Mouse (Mus musculus): ENCODE data around the gene Mgat4a. TPM values are rescaled to one million over a fixed set of nuclear protein-coding genes. Genes with fewer than 3 reads are reported as not detected.
"Not testable (repeated sequence)": the region's sequence is repeated elsewhere in the genome, so short reads cannot be mapped to it uniquely, and the experiment has no call there.

Gene Mgat4a
- polyA plus RNA-seq, 1 experiment = 16.8 TPM

DNA sequence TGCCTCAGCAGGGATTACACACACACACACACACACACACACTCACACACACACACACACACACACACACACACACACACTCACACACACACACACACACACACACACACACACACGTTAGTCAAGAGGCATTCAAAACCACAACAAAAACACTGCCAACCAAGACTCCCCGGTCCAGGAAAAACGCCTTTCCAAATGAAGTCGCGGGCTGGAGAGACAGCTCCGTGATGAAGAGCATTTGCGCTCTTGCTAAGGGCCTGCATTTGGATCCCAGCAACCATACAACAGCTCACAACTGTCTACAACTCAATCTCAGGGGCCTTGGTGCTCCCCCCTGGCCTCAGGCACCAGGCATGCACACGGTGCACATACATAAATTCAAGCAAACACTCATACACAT lies 10.8 kb downstream of the Mgat4a start:
- Histone ChIP-seq H3K27me3 (ENCODE audit: control insufficient read depth, insufficient read depth, low read length) (no peaks in the 10 kb centered on the region), H3K27ac (ENCODE audit: insufficient read depth, low read length) (no peak overlapping the region), H3K4me3 (replicated peaks; ENCODE audit: insufficient read depth, low read depth, low read length) (no peak overlapping the region), H3K4me1 (ENCODE audit: control insufficient read depth, insufficient read depth, low read length) (peaks cover 10% of the 10 kb centered on the region; the same call in 1 of the 2 replicates)
- WGBS = 52% methylated on average over 8 of the region's 8 CpGs
- DNase-seq = no peak
- TF ChIP-seq CTCF (IDR thresholded peaks at IDR 0.05; ENCODE audit: borderline replicate concordance, insufficient read depth, low read depth, low read length) (no peak), POLR2A (IDR thresholded peaks at IDR 0.05; ENCODE audit: borderline replicate concordance, insufficient read depth, low read length) (no peak)

DNA sequence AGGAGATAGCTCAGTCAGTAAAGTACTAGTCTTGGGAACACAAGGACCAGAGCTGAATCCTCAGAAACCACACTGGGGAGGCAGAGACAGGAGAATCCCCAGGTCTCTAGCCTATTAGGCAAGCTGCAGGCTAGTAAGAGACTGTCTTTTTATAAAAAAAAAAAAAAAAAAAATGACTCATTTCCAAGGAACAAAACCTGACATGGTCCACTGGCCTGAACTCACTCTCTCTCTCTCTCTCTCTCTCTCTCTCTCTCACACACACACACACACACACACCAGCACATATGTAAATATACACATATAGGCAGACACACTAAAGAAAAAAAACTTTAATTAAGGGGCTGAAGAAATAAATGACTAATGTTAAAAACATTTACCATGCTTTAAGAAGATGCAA lies 14.6 kb downstream of the Mgat4a start:
- H3K27ac ChIP-seq (ENCODE audit: insufficient read depth, low read length) = no peak overlapping the region
- no peak for DNase-seq
- no peaks in the 10 kb centered on the region for H3K4me1 ChIP-seq (ENCODE audit: control insufficient read depth, insufficient read depth, low read length)
- H3K4me3 ChIP-seq (replicated peaks; ENCODE audit: insufficient read depth, low read depth, low read length) = no peak overlapping the region
- no peaks in the 10 kb centered on the region for H3K27me3 ChIP-seq (ENCODE audit: control insufficient read depth, insufficient read depth, low read length)
- no peak for TF ChIP-seq CTCF (IDR thresholded peaks at IDR 0.05; ENCODE audit: borderline replicate concordance, insufficient read depth, low read depth, low read length)

DNA sequence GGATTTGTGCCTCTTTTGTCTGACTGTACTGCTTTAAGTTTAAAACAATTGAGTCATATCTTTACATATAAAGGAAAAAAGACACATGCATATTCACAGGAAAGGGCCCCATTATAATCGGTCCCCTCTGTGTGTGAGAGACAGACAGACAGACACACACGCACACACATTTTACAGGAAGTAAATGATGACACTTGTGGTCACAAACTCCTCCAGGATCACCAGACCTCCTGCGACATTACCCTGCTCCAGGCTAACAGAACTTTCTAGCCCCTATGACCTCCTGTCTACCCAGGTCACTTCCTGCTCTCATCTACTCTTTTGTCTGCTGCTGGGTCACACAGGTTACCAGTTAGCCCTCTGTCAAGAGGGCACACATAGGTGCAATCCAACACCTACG lies 16.1 kb downstream of the Mgat4a start:
- Histone ChIP-seq H3K4me1 (ENCODE audit: control insufficient read depth, insufficient read depth, low read length) (no peaks in the 10 kb centered on the region), H3K4me3 (replicated peaks; ENCODE audit: insufficient read depth, low read depth, low read length) (no peak overlapping the region), H3K27ac (ENCODE audit: insufficient read depth, low read length) (no peak overlapping the region), H3K27me3 (ENCODE audit: control insufficient read depth, insufficient read depth, low read length) (no peaks in the 10 kb centered on the region)
- no peak for DNase-seq
- 93% methylated on average over 4 of the region's 4 CpGs for WGBS
- no peak for TF ChIP-seq POLR2A (IDR thresholded peaks at IDR 0.05; ENCODE audit: borderline replicate concordance, insufficient read depth, low read length)
- no peak for TF ChIP-seq CTCF (IDR thresholded peaks at IDR 0.05; ENCODE audit: borderline replicate concordance, insufficient read depth, low read depth, low read length)

DNA sequence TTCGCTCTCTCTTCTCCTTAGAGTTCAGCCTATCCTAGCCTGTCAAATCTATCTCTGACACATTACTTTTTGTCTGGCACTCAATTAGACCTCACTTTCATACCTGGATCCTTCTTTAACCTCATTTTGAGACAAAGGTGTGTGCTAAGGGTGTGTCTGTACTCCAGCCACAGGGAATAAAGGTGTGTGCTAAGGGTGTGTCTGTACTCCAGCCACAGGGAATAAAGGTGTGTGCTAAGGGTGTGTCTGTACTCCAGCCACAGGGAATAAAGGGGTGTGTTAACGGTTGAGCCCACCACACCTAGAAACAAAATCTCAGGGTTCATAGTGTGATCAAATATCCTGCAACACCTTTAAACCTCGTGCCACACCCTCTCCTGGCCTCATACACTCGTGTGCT lies 16.7 kb downstream of the Mgat4a start:
- not testable (repeated sequence) for H3K4me3 ChIP-seq (replicated peaks; ENCODE audit: insufficient read depth, low read depth, low read length); H3K4me1 ChIP-seq (ENCODE audit: control insufficient read depth, insufficient read depth, low read length); H3K27ac ChIP-seq (ENCODE audit: insufficient read depth, low read length); DNase-seq; H3K27me3 ChIP-seq (ENCODE audit: control insufficient read depth, insufficient read depth, low read length)
- 95% methylated on average over 4 of the region's 4 CpGs for WGBS

DNA sequence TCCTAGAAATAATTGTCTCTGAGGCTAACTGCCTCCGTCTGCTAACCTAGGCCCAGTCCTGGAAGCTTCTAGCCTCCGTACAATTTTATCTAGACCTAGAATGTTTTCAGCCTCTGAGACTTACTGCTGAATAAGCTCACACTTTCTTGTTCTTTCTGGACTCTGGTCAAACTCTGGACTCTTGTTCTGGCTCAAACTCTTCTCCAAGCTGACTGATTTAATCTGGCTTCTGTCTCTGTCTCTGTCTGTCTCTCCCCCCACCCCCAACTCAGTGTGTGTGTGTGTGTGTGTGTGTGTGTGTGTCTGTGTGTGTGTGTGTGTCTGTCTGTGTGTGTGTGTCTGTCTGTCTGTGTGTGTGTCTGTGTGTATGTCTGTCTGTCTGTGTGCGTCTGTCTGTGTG lies 17.3 kb downstream of the Mgat4a start:
- H3K27ac ChIP-seq (ENCODE audit: insufficient read depth, low read length); H3K4me1 ChIP-seq (ENCODE audit: control insufficient read depth, insufficient read depth, low read length); DNase-seq; H3K4me3 ChIP-seq (replicated peaks; ENCODE audit: insufficient read depth, low read depth, low read length); H3K27me3 ChIP-seq (ENCODE audit: control insufficient read depth, insufficient read depth, low read length): not testable (repeated sequence)
- 89% methylated on average over 3 of the region's 3 CpGs for WGBS

DNA sequence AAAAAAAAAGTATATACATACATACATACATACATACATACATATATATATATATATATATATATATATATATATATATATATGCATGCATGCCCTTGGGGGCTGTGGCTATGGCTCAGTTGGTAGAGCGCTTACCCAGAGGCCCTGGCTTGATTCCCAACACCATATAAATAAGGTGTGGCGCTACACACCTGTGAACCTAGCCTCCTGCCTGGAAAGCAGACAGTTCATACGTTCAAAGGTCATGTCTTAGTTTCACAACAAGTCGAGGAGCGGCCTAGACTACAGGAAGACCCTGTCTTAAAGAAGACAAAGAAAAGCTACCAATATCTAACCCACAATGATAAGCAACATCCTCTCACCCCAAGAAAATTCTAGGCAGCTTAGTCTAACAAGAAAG lies 18.7 kb downstream of the Mgat4a start:
- Histone ChIP-seq H3K27ac (ENCODE audit: insufficient read depth, low read length) (no peak overlapping the region), H3K27me3 (ENCODE audit: control insufficient read depth, insufficient read depth, low read length) (no peaks in the 10 kb centered on the region), H3K4me1 (ENCODE audit: control insufficient read depth, insufficient read depth, low read length) (no peaks in the 10 kb centered on the region; the same call in 1 of the 2 replicates), H3K4me3 (replicated peaks; ENCODE audit: insufficient read depth, low read depth, low read length) (no peak overlapping the region)
- TF ChIP-seq POLR2A (IDR thresholded peaks at IDR 0.05; ENCODE audit: borderline replicate concordance, insufficient read depth, low read length) = no peak
- no peak for TF ChIP-seq CTCF (IDR thresholded peaks at IDR 0.05; ENCODE audit: borderline replicate concordance, insufficient read depth, low read depth, low read length)
- 93% methylated on average over 5 of the region's 5 CpGs for WGBS
- DNase-seq = no peak

DNA sequence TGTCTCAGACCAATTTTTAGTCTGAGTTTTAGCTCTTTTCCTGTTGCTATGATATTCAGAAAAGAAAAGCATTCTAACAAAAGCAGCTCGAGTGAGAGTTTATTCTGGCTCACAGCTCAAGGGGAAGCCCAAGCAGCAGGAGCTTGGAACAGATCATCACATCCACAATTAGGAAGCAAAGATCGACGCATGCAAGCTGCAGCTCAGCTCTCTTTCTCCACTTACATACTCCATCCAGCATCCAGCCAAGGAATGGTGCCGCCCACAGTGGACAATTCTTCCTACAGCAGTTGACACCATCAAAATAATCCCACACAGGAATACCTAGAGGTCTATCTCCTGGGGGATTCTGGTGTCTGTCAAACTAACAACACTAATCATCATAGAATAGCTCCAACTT lies 22.0 kb downstream of the Mgat4a start:
- DNase-seq = no peak
- WGBS = 39% methylated on average over 4 of the region's 4 CpGs
- H3K27me3 ChIP-seq (ENCODE audit: control insufficient read depth, insufficient read depth, low read length) = no peaks in the 10 kb centered on the region
- no peak overlapping the region for H3K27ac ChIP-seq (ENCODE audit: insufficient read depth, low read length)
- no peak overlapping the region for H3K4me3 ChIP-seq (replicated peaks; ENCODE audit: insufficient read depth, low read depth, low read length)
- no peaks in the 10 kb centered on the region; the same call in 1 of the 2 replicates for H3K4me1 ChIP-seq (ENCODE audit: control insufficient read depth, insufficient read depth, low read length)
- TF ChIP-seq POLR2A (IDR thresholded peaks at IDR 0.05; ENCODE audit: borderline replicate concordance, insufficient read depth, low read length) (no peak), CTCF (IDR thresholded peaks at IDR 0.05; ENCODE audit: borderline replicate concordance, insufficient read depth, low read depth, low read length) (no peak)

DNA sequence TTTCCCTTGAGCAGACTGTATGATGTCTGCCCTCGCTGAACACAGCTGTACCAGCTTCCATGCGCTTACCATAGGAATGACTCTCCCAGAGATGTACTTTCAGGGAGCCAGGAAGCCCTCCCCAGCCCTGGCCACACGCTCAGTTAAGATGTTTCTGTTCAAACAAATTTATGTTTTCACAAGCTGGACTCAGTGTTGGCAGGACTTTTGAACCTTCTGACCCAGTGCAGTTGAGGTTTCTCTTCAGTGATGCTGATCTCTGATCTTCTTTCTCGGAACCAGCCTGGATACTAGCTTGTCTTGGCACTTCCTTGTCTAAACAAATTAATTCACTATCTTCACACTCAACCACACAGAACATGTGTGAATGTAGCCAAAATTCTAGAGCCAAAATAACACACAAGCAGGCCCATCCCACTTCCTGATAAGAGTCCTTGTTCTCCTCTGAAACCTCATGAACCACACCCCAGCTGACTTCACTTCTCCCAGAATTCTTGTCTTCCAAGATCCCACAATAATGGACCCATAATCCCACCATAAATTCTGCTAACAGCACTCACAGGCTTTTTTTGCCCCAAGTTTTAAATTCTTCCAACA lies 22.6 kb downstream of the Mgat4a start:
- Histone ChIP-seq H3K4me1 (ENCODE audit: control insufficient read depth, insufficient read depth, low read length) (peaks cover 3% of the 10 kb centered on the region), H3K27ac (ENCODE audit: insufficient read depth, low read length) (no peak overlapping the region), H3K4me3 (replicated peaks; ENCODE audit: insufficient read depth, low read depth, low read length) (no peak overlapping the region), H3K27me3 (ENCODE audit: control insufficient read depth, insufficient read depth, low read length) (no peaks in the 10 kb centered on the region)
- DNase-seq = no peak
- TF ChIP-seq CTCF (IDR thresholded peaks at IDR 0.05; ENCODE audit: borderline replicate concordance, insufficient read depth, low read depth, low read length) (no peak), POLR2A (IDR thresholded peaks at IDR 0.05; ENCODE audit: borderline replicate concordance, insufficient read depth, low read length) (no peak)
- WGBS = 67% methylated on average over 4 of the region's 4 CpGs

All from cerebellum, adult 2 months (tissue).